Mouse (Mus musculus) 416B (cell line): Measurements from ENCODE around the gene Pan3.

ENCODE experiments used
- DNase-seq: peaks from one replicate; pipeline ENCODE4 v3.0.0; 2011; ENCODE audit warnings: low read depth

Pan3 gene

DNA sequence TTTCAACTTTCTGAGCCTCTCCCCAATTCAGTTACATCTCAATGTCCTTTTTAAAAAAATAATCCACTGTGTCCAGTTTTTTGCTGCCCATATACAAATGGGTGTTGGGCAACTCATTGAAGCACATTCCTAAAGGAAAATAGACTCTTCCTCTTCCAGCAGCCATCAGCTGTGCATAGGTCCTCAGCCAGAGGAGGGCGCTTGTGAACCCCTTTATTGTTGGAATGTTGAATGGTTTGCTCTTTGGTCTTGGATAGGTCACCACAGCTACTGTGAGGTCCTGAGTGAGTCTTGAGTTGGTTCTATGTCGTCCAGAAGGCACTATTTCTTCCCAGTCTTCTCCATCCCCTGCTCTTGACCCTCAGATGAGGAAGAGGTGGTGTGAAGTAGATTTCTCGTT lies 54.2 kb downstream of the Pan3 start:
- DNase-seq: peak; percentile 49

DNA sequence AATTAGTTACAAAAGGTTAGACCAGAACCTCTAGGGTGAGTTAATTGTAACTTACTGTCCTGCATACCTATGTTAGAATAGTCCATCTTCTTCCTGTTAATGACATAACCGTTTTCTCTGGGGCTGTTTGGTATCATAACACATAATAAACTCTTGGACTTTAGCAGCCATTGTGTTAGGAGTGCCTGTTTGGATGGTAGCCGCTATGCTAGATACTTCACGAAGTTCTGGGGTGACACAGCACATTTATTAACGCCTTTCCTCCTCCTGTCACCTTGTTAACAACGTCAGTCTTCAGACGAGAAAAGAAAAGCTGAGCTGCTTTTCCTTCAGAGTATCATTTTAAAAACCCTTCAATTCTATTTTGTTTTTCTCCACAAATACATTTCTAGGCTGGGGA lies 59.3 kb downstream of the Pan3 start:
- no peak for DNase-seq

DNA sequence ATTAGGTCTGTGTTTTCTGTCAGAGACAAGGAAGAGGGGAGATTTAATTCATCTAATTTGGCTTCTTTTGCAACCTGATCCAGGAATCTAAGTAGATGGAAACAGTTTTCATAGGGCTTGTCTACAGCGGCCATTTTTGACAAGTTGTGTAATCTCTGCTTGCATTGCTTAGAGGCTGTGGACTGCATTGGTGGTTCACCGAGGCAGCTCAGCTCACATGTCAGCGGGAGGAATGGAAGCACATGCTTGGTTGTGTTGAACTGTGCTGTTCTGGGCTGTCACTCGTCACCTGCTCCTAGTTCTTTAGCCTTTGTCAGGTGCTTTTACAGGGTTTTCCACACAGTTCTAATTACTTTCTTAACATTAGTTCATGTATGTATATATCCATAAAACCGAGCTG lies 60.9 kb downstream of the Pan3 start:
- peak; percentile 39 for DNase-seq

DNA sequence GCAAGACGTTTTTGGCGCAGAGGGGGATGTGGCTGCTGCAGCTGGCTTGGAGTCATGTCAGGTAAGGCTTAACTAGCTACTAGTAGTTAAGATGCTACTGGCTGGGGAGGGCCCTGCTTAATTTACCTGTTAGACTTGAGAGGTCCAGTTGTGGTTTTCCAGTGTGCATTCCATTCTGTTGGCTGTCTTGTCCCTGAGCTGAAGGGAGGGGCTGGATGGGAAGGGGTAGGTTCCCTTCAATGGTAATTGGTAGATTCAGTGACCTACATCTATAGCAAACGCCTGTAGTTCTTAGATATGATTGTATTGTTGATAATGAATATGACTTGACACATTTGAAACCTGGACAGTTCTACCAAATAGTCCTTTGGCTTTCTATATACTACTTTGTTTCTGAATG lies 62.5 kb downstream of the Pan3 start:
- DNase-seq: no peak

DNA sequence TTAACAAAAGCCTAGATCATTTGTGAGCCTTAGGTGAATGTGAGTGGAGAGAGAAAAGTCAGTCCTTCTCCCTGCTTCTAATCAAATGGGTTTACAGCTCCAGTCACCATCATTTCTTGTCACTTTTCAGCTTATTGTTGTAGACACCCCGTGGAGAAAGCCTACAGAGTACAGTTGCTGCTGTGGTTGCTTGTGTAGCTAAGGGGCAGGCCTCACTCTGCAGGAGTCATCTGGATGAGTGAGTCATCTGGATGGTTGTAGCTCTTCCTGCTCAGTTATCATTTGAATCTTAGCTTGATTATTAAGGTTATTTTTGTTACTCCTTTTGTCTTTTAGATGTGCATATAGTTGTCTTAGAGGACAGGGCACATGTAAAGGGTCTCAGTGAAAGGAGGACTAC lies 63.2 kb downstream of the Pan3 start:
- peak; percentile 90 for DNase-seq

DNA sequence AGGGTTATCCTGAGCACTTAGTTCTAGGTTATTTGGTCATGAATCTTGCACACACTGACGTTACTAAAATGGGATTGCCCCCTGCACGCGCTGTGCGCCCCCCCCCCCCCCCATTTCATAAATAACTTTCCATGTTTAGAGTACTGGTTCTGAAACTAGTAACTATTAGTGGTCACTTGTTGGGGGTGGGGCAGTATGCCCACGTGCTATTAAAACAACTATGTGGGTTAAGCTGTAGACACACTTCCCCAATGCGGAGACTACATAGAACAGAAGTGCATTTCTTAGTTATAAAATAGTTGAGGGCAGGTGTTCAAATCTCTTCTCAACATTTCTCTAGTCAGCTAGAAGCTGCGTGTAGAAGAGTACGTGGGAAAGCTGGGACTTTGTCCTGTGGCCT lies 63.7 kb downstream of the Pan3 start:
- no peak for DNase-seq

DNA sequence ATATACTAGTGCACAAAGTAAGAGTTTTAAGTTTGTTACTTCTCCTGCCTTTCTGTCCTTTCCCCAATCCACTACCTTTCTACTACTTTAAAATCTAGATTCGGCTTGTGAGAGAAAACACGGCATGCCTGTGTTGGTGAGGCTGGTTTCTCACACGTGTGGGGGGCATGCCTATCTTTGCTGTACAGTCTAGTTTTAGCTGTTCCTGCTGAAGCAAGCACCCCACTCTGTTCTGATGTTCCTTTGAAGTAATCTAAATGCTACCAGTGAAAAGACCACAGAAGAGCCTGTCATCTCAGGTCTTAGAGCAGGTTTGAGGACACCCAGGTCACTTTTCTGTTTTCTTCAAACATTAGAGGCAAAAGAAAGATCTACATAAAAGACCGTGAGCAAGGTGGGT lies 64.4 kb downstream of the Pan3 start:
- no peak for DNase-seq

DNA sequence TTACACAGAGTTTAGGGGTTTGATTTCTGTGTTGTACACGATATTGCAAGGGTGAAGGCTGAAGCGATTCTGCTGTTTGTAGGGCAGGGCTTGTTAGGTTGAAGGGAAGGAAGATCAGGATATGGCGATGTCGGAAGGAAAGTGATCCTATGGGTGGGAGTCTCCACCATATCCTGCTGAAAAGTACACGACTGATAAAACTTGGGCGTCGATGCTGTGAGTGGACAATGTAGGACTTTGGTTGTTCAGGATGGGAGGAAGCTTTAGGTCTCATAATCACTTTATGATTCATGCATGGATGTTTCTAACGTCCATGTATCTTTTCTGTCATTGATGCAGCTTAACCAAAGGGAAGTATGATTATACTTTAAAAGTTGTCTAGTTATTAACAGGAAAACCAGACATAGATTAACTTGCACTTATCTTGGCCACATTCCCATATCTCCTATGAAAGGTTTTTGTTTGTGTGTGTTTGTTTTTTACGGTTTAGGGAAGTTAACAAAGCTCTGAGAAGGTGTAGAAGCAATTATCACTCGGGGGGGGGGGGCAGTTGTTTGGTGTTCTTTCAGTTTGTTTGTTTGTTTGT lies 64.9 kb downstream of the Pan3 start:
- peak; percentile 35 for DNase-seq

DNA sequence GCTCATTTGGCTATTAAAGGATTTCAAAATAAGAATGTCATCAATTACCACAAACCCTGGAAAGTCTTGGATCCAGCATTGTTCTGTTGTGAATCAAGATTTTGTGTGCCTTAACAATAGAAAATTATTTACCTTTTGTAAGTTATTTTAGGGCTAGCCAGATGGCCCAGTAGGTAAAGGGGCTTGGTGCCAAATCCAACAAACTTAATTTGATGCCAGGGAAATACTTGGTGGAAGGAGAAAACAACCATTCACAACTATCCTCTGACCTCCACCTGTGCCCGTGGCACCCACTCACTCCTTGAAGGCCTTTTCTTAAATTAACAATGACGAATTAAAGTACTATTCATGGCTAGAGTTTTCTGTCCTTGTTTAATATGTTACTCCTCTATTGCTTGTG lies 66.0 kb downstream of the Pan3 start:
- no peak for DNase-seq

DNA sequence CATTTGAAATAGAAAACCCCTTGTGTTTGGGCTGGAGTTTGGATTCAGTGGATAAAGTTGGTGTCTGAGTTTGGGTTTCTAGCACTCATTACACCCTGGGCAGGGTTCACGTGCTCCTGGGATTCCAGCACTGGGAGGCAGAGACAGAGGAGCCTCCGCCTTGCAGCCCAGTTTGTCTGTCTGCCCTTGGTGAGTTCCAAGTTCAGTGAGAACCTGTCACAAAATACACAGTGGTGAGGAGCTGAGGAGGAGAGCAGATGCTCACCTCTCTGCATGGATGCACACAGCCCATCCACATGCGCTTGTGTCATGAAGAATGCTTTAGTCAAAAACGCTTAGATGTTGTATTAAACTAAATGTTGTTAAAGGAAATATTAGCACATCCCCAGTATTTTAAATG lies 67.0 kb downstream of the Pan3 start:
- no peak for DNase-seq

DNA sequence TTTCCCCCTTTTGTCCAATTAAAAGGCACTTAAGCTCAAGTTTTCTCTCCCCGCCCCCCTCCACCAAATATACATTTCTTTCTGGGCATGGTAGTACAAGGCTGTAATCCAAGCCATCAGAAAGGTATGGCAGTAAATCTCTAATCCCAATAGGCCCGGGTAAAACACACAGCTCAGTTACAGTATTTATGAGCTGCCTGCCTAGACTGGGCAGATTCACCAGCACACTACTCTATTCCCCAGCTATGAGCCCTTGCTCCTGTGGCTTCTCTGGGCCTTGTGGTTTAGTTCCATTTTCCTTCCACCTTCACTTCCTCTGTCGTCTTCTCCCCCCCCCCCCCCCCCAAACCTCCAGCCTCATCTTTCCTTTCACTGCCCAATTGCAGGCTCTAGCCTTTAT lies 67.8 kb downstream of the Pan3 start:
- DNase-seq: peak; percentile 52

DNA sequence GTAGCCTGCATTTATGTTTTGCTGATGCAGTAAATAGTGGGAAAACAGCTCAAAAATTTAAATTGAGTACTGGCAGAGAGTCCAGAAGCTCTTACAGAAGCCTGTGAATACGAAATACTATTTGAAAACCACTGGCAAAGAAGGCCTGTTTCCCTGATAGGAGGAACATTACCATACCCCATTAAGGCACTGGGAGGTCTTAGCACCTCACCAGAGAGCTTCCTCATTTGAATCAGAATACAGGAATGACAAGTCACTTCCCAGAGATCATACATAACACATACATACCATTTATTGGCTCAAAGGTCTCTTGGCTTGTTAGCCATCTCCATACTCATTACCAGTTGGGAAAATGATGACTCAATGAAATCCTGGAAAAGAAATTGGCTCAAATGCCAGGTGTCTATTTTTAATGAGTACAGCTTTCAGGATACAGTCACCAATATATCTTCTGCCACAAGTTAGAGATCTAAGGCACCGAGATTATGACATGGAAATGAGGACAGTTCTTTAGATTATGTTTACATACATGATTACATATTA lies 71.6 kb downstream of the Pan3 start:
- no peak for DNase-seq

DNA sequence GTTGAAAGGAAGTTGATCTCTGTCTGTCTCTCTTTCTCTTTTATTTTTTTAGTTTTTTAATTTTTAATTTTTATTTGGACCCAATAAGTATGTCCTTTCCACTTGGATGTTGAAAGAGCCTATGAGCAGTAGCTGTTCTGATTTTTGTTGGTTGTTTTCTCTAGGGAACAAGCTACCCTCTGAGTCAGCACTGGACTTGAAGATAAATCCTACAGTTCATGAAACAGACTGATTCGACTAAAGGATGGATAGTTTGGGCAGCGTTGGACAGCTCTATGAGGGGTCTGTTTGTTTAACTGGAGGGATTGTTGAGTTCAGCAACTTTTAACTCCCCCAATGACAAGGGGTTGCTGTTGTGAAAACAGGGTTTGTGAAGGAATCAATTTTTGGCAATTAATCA lies 73.0 kb downstream of the Pan3 start:
- no peak for DNase-seq

DNA sequence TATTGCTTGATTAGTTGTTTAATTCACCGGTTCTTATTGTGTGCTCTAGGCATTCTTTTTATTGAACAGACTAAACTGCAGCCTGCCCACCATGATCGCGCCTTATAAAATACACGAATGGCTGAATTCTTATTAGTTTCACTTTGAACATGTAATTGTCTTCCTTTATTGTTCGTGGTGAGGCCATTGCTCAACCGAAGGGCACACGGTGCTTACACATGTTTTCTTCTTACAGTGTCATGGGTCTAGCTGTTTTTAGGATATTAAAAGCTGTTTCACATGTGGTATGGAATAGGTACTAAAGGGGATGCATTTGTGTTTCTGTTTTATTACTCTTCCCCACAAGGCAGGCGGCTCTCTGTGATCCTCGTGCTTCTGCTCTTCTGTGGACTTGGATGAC lies 81.4 kb downstream of the Pan3 start:
- DNase-seq: peak; percentile 47

DNA sequence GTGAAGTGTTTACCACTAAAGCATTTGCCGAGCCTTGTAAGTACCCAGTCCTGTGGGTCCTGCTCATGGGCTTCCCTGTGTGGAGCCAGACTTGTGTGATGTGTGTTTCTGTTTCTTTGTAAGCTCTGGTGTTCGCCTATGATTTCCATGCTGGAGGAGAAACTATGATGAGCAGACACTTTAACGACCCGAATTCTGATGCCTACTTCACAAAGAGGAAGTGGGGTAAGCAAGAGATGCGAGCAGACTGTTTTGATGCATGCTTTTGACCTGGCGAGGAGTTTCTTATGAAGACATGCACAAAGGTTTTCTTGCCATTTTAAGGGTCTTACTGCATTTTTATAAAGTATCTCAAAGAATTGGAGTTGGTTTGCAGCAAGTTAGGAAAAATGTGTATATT lies 97.0 kb downstream of the Pan3 start:
- DNase-seq: no peak

DNA sequence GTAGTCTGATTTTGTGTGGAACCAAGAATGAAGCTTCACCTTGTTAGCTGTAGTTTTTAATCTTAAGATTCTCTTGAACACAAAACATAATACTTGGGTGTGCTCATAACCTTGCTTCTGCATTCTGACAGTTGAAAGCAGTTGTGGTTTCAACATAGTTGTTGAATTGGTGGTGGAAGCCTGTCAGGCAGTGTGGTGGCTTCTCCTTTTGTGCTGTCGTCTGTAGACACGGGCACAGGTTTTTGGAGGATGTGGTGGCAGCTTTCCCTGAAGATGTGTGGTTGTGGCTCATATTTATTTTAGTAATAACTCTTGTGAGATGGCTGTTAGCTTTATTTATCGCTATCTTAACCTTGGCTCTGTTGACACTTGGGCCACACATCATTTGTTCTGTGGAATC lies 97.8 kb downstream of the Pan3 start:
- DNase-seq: peak; percentile 95

DNA sequence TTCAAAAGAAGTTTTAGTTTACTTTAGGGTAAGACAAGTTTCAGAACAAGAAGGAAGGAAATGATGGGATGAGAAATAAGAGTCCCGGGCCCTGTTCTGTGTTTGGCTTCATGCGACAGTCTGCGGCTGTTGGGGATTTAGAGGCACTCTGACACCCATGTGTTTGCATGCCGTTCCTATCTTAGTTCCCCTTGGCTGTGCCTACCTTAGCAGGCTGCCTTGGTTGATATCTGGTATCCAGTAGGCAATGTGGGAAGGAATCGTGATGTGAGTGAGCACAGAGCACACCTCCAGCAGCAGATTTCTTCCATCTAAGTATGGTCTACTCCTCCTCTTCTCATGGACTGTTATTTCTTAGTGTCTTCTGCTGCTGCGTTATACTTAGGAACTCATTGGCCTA lies 102.1 kb downstream of the Pan3 start:
- no peak for DNase-seq

DNA sequence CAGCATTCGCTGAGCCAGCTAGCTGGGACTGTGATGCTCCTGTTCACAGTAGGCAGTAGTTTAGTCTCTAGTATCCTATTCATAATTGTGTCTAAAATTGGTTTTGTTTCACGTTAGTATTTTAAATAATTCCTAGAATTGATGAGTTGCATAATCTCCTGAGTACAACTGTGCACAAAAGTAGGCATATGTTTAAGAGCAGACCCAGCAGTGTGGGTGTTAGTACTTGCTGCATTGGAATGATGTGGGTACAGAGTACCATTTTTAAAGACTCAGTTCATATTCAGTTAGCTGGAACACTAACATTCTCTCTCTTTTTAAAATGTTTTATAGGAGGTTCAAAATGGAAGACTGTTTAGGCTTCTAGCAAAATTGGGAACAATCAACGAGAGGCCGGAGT lies 109.4 kb downstream of the Pan3 start:
- no peak for DNase-seq

DNA sequence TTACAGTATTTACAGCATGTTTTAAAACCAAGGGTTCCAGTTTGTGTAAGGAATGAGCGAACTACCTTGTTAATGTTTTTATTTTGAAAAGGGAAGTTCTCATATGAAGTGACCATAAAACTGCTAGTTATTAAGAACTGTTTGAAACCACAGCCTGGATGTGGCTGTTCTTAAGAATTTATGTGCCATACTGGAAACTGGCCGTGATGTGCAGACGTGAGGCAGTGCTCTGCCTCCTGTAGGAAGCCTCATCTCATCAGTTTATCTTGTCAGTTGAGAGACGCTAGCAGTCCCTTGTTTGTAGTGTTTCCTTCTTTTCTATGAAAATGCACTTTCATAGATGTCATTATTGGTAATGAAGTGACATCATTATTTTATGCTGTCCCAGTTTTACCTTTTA lies 109.9 kb downstream of the Pan3 start:
- no peak for DNase-seq

DNA sequence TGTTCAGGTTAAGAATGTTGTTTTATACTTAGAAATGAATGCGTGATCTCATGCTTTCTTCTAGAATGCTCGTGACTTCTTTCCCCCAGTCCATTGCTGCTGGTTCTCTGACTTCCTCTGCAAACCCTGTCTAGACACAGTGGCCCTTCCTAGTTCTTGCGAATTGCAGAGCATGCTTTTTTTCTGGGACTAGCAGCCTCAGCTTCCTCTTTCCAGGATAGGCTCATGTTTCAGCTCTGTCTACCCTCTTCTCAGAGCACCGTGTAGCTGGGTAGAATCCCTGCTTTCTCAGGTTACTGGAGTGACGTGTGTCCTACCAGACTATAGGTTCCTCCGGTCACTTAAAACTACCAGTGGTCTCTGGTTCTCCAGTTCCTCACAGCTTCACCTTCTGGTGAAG lies 112.3 kb downstream of the Pan3 start:
- DNase-seq: peak; percentile 48

DNA sequence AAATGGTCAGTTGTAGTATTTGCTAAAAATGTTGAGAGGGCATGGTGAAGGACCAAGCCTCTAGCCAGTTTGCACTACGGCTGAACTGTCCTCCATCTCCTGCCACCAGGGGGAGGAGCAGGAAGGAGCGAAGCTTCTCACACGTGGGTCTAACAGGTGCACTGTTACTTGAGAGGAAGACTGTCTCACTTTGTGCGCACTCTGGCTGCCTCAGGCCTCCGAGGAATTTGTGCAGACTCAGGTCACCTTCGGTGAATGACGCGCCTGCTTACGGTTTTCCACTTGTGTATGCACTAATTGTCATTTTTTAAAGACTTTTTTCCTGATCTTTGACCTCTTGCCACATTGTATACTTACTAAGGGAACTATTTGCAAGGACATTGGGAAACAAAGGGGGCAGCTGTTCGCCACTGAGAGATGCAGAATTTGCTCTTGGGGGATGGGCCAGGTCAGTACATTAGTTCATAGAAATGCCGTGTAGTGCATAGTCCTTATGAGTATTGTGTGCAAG lies 115.8 kb downstream of the Pan3 start:
- DNase-seq: no peak

DNA sequence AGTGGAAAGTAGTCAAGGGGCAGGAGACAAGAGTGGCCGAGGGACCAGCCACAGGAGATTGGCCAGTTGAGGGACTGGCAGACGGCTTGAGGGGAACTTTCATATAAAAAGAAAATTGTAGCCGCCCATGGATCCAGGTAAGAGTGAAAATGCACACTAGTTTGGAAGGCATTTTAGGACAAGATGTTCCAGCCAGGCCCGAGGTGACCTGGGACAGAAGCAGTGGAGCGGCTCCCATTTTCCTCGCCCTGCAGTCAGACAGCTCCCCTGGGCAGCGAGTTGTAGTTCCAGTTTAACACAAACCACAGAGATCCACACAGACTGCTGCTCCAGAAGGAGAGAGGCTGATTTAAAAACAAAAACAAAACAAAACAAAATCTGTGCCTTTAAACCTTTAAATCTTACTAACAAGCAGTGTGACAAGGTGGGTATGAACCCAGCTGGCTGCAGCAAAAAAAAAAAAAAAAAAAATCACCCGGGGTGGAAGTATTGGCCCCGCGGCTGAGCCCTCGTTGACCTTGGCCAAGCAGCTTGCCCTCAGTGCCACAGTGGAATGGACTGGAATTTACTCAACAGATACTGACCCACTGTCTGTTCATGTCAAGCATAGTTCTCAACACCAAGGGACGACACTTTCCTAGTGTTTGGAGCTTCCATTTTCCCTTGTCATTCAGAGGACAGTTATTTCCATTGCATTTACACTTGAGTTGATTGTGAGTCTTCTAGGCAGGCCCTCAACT lies 119.2 kb downstream of the Pan3 start:
- no peak for DNase-seq

DNA sequence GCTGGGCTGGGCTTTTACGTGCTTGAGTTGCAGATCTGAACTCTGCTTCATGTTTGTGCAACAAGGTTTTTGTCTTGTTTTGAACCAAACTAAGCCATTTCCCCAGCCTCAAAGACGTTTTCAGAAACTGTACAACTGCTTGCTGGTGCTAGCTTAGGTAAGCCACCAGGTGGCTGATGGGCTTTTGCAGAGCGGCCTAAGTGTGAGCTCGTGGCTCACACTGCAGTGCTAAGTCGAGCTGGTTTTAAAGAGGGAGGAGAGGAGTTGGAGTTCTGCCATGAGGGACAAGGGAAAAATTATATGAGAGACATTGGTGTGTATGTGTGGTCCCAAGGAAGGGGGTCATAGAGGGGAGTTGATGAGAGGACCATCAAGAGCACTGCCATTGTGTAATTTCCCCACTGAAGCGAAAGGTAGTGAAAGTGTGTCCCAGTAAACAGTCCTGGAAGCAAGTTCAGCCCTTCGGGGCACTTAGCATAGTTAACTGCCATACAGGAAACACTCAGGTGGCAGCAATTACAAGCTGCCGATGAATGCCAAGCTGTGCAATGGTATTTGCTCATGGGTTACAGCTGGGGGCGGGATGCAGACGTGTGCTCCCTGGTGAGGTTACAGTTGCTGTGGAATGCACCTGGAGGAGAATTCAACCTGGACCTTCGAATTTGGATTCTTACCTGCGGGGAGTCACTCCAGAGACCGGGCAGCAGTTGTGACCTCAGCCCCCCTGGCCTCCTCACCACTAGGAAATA lies 122.1 kb downstream of the Pan3 start:
- DNase-seq: no peak
